Mouse (Mus musculus): ENCODE results near the gene Mrgpre. TPM values are rescaled to one million over a fixed set of nuclear protein-coding genes. Genes with fewer than 3 reads are reported as not detected.

Gene Mrgpre
- polyA plus RNA-seq, 1 experiment from 2014 or later: 0.86 TPM

DNA sequence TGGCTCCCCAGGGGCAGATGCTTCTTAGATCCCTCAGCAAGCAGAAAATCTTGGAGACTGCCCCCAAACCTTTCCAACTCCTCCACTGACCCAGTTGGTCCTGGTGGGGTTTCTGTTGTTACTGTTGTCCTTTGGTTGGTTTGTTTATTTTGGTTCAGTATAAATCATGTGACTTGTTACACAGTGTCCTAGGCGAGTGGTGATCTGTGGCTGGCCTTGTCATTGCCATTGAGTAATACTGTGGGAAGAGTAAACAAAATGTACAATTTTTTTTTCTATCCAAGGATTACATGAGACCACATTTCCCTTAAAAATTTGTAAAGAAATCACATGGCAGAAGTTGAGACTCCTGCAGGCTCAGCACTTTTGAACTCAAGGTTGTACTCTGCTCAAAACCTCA is 14.8 kb downstream of the Mrgpre start:
- Histone ChIP-seq H3K9ac (no peak overlapping the region), H3K4me2 (no peak overlapping the region), H3K4me3 (no peak overlapping the region), H3K27ac (no peak overlapping the region), H3K27me3 (peaks cover 33% of the 10 kb centered on the region), H3K36me3 (no peaks in the 10 kb centered on the region), H3K9me3 (no peaks in the 10 kb centered on the region), H3K4me1 (no peaks in the 10 kb centered on the region)
- WGBS: 56% methylated on average over 1 of the region's 1 CpGs
- no peak for ATAC-seq (ENCODE audit: insufficient number of reproducible peaks, insufficient read depth, low FRiP score, low TSS enrichment, low read depth)

DNA sequence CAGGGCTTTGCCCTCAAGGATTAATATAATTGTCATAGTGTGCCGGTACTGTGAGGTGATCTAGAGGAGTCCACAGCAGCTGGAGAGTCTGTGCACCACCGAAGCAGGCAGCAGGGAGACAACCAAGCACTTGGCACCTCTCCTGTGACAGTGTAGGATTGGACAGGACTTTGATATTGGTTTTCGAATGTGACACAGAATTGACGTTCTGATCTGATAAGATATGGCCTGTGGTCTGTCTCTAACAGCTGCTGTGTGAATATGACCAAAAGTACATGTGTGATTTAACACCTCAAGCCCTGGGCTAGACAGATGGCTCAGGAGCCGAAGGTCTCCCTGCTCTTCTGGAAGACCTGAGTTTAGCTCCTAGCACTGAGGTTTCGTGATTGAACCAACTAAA is 16.0 kb downstream of the Mrgpre start:
- Histone ChIP-seq H3K36me3 (no peaks in the 10 kb centered on the region), H3K27me3 (peaks cover 41% of the 10 kb centered on the region), H3K9me3 (no peaks in the 10 kb centered on the region), H3K4me2 (no peak overlapping the region), H3K4me1 (no peaks in the 10 kb centered on the region), H3K4me3 (no peak overlapping the region), H3K9ac (no peak overlapping the region), H3K27ac (no peak overlapping the region)
- 77% methylated on average over 6 of the region's 6 CpGs for WGBS
- ATAC-seq (ENCODE audit: insufficient number of reproducible peaks, insufficient read depth, low FRiP score, low TSS enrichment, low read depth): no peak

DNA sequence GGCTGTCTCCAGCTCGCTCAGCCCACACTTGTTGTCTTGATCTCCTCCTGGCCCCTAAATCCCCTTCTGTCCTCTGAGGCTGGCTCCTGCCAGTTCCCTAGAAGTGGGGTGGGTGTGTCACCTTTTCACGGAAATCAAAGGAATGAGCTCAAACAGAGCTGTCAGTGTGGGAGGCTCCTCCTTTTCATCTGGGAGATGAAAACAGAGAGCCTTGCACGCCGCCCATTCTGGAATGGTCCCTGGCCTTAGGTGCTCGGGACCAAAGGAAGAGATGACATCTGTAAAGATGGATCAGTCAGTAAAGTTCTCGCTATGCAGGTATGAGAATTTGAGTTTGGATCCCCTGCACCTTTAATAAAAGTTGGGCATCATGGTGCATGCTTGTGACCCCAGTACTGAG is 17.4 kb downstream of the Mrgpre start, which contains the start of gene Mrgprg:
TSS of gene Mrgprg (minus strand) at position 101 of the 400 bp plus-strand sequence.
- no peak within 1 kb of the TSS for H3K27ac ChIP-seq
- ATAC-seq (ENCODE audit: insufficient number of reproducible peaks, insufficient read depth, low FRiP score, low TSS enrichment, low read depth): no peak
- no peak within 1 kb of the TSS for H3K9ac ChIP-seq
- H3K4me2 ChIP-seq: no peak within 1 kb of the TSS
- H3K36me3 ChIP-seq: no peaks in the 10 kb centered on the region
- no peaks in the 10 kb centered on the region for H3K9me3 ChIP-seq
- 46% methylated on average over 6 of the region's 6 CpGs for WGBS
- H3K4me3 ChIP-seq: no peak within 1 kb of the TSS
- H3K27me3 ChIP-seq: peaks cover 46% of the 10 kb centered on the region
- H3K4me1 ChIP-seq: no peaks in the 10 kb centered on the region

DNA sequence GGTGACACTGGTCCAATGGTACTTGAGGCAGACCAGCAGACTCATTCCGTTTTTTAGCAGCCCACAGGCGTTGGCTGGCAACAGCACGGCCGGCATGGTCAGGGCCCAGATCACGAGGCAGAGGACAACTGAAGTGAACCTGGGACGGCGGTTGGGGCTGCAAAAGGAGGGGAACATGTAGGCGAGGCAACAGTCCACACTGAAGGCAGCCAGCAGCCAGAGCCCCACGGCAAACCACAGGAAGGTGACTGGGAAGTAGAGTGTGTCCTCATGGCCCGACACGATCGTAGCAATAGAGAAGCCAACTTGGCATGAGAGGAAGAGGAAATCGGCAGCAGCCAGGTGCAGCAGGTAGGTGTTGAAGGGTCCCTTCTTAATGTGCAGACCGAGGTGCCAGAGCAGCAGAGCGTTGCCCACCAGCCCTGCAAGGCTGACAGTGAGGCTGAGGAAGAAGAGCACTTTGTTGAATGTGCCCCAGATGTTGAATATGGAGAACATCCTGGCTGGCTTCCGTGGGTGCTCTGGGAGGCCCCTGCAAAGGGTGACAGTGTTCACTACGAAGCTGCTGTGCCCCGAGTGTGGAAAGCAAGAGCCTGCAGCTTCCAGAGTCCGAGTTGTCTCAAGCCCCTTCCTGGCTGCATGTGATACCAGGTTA is 19.3 kb downstream of the Mrgpre start:
- ATAC-seq (ENCODE audit: insufficient number of reproducible peaks, insufficient read depth, low FRiP score, low TSS enrichment, low read depth): no peak
- Histone ChIP-seq H3K36me3 (no peaks in the 10 kb centered on the region), H3K4me3 (no peak overlapping the region), H3K4me2 (no peak overlapping the region), H3K9me3 (no peaks in the 10 kb centered on the region), H3K27ac (no peak overlapping the region), H3K27me3 (peaks cover 46% of the 10 kb centered on the region), H3K4me1 (no peaks in the 10 kb centered on the region), H3K9ac (no peak overlapping the region)
- WGBS: 73% methylated on average over 19 of the region's 19 CpGs

DNA sequence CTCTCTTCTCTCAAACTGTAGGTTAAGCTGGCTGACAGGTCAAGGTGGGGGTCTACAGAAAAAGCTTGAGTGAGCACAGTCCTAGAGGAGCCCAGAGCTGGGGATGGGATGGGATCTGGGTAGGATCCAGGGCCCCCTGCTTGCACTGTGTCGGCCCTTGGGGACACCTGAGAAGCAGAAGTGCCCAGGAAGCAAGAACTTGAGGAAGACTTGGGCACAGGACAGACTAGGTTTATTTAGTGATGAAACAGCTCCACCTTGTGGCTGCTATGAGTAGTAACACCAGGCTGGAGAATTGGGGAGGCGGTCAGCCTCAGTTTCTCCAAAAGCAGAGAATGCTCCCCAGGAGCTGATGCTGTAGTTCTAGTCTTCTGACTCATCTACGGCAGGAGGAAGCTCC is 20.5 kb downstream of the Mrgpre start:
- H3K4me1 ChIP-seq: no peaks in the 10 kb centered on the region
- peaks cover 46% of the 10 kb centered on the region for H3K27me3 ChIP-seq
- no peaks in the 10 kb centered on the region for H3K9me3 ChIP-seq
- no peak overlapping the region for H3K27ac ChIP-seq
- no peak overlapping the region for H3K4me2 ChIP-seq
- ATAC-seq (ENCODE audit: insufficient number of reproducible peaks, insufficient read depth, low FRiP score, low TSS enrichment, low read depth): no peak
- H3K4me3 ChIP-seq: no peak overlapping the region
- 18% methylated on average over 3 of the region's 3 CpGs for WGBS
- no peaks in the 10 kb centered on the region for H3K36me3 ChIP-seq
- no peak overlapping the region for H3K9ac ChIP-seq

DNA sequence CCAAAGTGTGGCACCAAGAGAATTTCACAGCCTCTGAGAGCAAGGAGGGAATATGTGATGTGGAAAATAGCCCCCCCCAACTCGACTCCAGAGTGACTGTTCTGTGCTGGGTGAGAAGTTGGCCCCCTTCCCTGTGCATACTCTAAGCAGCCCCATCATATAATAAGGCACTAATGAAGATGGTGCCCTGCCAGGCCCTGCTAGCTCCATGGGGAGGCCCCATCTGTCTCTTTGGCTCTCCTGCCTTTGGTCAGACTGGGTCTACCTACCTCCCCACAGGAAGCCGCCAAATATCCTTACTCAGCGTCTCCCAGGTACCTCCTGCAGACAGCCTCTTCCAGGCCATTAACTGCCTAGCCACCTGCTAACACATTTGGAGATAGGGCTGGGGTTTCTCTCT is 25.3 kb downstream of the Mrgpre start:
- Histone ChIP-seq H3K4me3 (no peak overlapping the region), H3K27ac (no peak overlapping the region), H3K9me3 (no peaks in the 10 kb centered on the region), H3K4me1 (peaks cover 17% of the 10 kb centered on the region), H3K36me3 (no peaks in the 10 kb centered on the region), H3K9ac (no peak overlapping the region), H3K27me3 (peaks cover 29% of the 10 kb centered on the region), H3K4me2 (no peak overlapping the region)
- no peak for ATAC-seq (ENCODE audit: insufficient number of reproducible peaks, insufficient read depth, low FRiP score, low TSS enrichment, low read depth)
- 66% methylated on average over 3 of the region's 3 CpGs for WGBS

DNA sequence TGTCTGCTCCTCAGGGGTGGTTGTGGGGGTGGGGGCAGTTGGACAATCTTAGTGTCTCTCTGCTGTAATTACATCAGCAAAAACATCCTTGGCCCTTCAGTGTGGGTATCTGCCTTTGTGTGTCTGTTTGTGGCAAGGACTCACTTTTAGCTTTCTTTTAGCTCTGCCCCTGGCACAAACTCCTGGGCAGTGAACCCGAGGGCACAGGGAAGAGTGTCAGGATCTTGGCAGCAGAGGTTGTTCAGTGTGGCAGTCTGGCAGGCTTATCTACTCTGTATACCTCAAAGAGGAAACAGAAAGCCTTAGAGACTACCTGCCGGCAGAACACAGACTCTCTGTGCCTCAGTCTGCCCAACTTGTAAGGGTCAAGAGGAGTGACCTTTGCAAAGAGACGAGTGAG is 26.6 kb downstream of the Mrgpre start:
- no peak for ATAC-seq (ENCODE audit: insufficient number of reproducible peaks, insufficient read depth, low FRiP score, low TSS enrichment, low read depth)
- Histone ChIP-seq H3K27ac (no peak overlapping the region), H3K4me3 (no peak overlapping the region), H3K4me1 (peaks cover 17% of the 10 kb centered on the region), H3K36me3 (no peaks in the 10 kb centered on the region), H3K4me2 (peak overlapping the region; percentile 82), H3K27me3 (peaks cover 21% of the 10 kb centered on the region), H3K9me3 (no peaks in the 10 kb centered on the region), H3K9ac (no peak overlapping the region)
- 67% methylated on average over 3 of the region's 3 CpGs for WGBS

DNA sequence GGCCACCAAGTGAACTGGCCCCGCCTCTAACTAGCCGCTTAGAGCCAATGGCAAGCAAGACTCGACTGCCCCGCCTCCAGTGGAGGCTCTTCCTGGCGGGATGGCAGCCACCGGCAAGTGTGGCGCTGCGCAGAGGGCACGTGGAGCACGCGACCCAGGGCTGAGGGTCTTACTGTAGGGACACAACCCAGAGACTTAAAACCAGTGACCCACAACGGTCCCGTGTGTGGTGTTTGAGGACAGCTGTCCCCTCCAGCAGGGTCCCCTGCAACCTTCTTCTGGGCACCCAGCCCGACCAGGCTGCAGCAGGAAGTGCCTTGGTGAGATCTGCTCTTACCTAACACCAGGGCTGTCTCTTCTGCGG is 27.3 kb downstream of the Mrgpre start:
- peak overlapping the region; percentile 47; the same call in 1 of the 2 replicates for H3K9ac ChIP-seq
- no peaks in the 10 kb centered on the region for H3K36me3 ChIP-seq
- H3K4me3 ChIP-seq: peak overlapping the region; percentile 44
- peak overlapping the region; percentile 82 for H3K4me2 ChIP-seq
- peak; percentile 80 for ATAC-seq (ENCODE audit: insufficient number of reproducible peaks, insufficient read depth, low FRiP score, low TSS enrichment, low read depth)
- WGBS: 3% methylated on average over 15 of the region's 15 CpGs
- H3K9me3 ChIP-seq: no peaks in the 10 kb centered on the region
- no peak overlapping the region for H3K27ac ChIP-seq
- H3K4me1 ChIP-seq: peaks cover 17% of the 10 kb centered on the region
- peaks cover 21% of the 10 kb centered on the region for H3K27me3 ChIP-seq

DNA sequence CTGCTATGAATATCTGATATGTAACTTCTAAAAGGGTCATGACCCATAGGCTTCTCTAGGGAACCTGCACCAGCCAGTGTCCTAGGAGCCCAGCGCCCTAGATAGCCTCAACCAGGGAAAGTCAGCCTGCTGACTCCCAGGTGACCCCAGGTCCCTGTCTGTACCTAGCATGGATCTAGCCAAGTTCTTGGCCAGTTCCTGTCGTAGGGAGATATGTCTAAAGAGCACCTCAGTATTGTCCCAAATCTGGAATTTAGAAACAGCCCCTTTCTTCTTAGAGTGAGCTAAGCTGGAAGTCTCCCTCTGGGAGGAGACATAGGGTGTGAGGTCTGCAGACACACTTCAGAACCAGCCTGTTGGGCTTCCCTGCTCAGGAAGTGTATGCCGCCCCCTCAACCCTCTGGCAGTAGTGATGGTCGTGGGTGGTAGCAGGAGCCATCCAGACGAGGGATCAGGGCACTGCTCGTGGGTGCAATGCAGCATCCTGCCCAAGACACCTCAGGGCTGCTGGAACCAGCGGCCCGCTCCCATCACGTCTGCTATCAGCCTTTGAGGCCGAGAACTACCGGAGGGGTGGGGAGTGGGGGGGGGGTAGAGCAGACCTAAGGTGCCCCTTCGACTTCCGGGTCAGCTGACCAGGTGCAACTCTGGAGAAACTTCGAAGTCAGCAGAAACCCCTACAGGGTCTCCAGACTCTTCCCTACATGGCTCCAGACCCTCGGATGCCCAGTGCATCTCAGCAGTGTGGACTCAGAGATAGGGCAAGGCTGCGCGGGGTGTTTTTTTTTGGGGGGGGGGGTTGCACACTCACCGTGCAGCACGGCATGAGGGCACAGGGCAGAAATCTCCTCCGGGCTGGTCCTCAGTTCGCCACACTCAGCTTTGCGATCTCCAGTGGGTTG is 27.9 kb downstream of the Mrgpre start, which contains the start of gene Osbpl5:
TSS of gene Osbpl5 (minus strand) at position 861 of the 902 bp plus-strand sequence.
- WGBS: 24% methylated on average over 22 of the region's 22 CpGs
- ATAC-seq (ENCODE audit: insufficient number of reproducible peaks, insufficient read depth, low FRiP score, low TSS enrichment, low read depth): no peak
- no peaks in the 10 kb centered on the region for H3K9me3 ChIP-seq

DNA sequence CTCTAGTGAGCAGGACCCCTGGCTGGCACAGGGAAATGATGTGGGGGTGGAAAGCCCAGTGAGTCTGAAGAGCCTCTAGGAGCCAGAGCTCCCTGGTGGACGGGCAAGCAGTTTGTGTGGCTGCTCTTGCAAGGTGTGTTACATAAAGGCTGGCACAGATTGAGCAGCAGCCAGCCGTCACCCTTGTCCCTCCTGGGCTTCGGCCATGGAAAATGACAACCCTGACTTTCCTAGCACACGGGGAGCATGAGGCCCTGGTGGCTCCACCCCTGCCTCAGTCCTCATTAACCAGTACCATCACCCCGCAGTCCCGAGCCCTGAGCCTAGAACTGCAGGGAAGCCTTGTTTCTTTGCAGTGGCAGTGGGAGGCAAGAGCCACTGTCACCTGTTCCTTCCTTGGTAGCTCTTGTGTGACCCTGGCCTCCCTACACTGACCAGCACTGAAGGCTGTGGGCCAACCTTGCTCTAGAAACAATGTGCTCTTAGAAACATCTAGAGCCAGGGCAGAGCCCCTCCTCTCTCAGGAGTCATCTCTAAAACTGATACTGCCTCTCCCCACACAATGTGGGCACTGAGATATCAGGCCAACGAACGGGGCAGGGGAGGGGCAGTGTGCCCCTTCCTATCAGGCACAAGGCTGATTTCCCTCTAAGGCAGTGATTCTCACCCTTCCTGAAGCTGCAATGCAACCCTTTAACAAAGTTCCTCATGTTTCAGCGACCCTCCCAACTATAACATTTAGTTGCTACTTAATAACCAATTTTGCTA is 28.8 kb downstream of the Mrgpre start:
- H3K36me3 ChIP-seq: no peaks in the 10 kb centered on the region
- 71% methylated on average over 9 of the region's 9 CpGs for WGBS
- ATAC-seq (ENCODE audit: insufficient number of reproducible peaks, insufficient read depth, low FRiP score, low TSS enrichment, low read depth): no peak
- peaks cover 21% of the 10 kb centered on the region for H3K27me3 ChIP-seq
- H3K4me1 ChIP-seq: peaks cover 17% of the 10 kb centered on the region
- no peak overlapping the region for H3K4me2 ChIP-seq
- H3K4me3 ChIP-seq: no peak overlapping the region
- no peaks in the 10 kb centered on the region for H3K9me3 ChIP-seq
- H3K9ac ChIP-seq: no peak overlapping the region
- no peak overlapping the region for H3K27ac ChIP-seq

More for the DNA sequence above, 27.9 kb downstream of the Mrgpre start, which contains the start of gene Osbpl5:
- Histone ChIP-seq H3K9ac (peak within 1 kb of the TSS; percentile 47; the same call in 1 of the 2 replicates), H3K4me3 (peak within 1 kb of the TSS; percentile 44), H3K4me1 (peaks cover 17% of the 10 kb centered on the region), H3K36me3 (no peaks in the 10 kb centered on the region), H3K4me2 (peak within 1 kb of the TSS; percentile 82), H3K27ac (no peak within 1 kb of the TSS), H3K27me3 (peaks cover 21% of the 10 kb centered on the region)

DNA sequence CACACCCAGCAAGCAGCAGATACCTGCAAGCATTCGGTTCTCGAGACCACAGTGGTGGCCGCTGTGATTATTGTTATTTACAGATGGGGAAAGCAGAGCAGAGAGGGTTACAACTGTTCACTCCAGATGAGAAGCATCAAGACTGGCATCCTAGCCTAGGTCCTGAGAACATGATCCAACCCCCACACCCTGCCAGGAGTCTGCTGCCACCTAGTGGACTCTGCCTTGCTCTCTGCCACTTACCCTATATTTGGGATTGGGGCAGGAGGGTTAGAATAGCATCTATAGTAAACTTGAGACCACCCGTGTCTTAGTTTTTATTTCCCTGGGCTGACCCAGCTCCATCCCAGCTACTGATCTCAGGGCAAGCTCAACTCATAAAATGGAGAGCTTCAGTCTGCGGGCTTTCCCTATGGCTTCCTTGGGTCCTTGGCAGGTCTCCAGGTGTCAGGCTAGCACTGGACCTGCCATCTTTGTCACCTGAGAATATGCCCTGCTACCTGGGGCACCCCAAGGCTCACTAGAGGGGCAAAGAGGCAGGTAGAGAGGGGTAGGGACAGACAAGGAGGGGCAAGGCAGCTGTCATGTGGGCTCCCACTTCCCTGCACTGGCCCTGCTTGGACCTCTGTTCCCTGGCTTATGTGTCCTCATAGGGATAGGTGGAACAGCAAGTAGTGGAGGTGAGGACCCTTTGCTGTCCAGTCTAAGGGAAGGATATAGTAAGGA is 30.1 kb downstream of the Mrgpre start:
- Histone ChIP-seq H3K4me2 (no peak overlapping the region), H3K9me3 (no peaks in the 10 kb centered on the region), H3K4me3 (no peak overlapping the region), H3K27me3 (peaks cover 24% of the 10 kb centered on the region), H3K36me3 (no peaks in the 10 kb centered on the region), H3K9ac (no peak overlapping the region), H3K27ac (no peak overlapping the region), H3K4me1 (peaks cover 20% of the 10 kb centered on the region)
- no peak for ATAC-seq (ENCODE audit: insufficient number of reproducible peaks, insufficient read depth, low FRiP score, low TSS enrichment, low read depth)
- WGBS: 46% methylated on average over 5 of the region's 5 CpGs

Measured in embryonic facial prominence, embryonic 13.5 days (tissue).